Mouse (Mus musculus) heart, embryonic 11.5 days (tissue): ENCODE measurements around the gene Gbgt1. TPM values are rescaled to one million over a fixed set of nuclear protein-coding genes. Genes with fewer than 3 reads are reported as not detected.
A peak's percentile ranks its signal among the peaks of the same experiment; 100 is the strongest.
"Not testable (repeated sequence)": the region's sequence is repeated elsewhere in the genome, so short reads cannot be mapped to it uniquely, and the experiment has no call there.

Experiments
- ATAC-seq: fragments of 200-750 bp; cut with Nextera tagmentation; replicated peaks from 2 replicates; pipeline ENCODE4 v1.8.0; 2017; ENCODE audit warnings: moderate library complexity; ENCODE audit not compliant: insufficient number of reproducible peaks, low FRiP score, low TSS enrichment
- H3K27ac ChIP-seq: fragments of 300-500 bp; sonication (generic); 2 replicates; pipeline ENCODE4 v1.5.1; 2014; ENCODE audit warnings: mild to moderate bottlenecking, low read depth, low read length
- H3K27me3 ChIP-seq: fragments of 300-500 bp; sonication (generic); 2 replicates; pipeline ENCODE4 v1.6.1; 2014; ENCODE audit warnings: mild to moderate bottlenecking, low read length, mixed read lengths; ENCODE audit not compliant: control insufficient read depth, insufficient read depth
- H3K36me3 ChIP-seq: fragments of 300-500 bp; sonication (generic); 2 replicates; pipeline ENCODE4 v1.6.1; 2014; ENCODE audit warnings: mild to moderate bottlenecking, low read length, moderate library complexity, mixed read lengths; ENCODE audit not compliant: control insufficient read depth, insufficient read depth
- H3K4me1 ChIP-seq: fragments of 300-500 bp; sonication (generic); 2 replicates; pipeline ENCODE4 v1.6.1; 2014; ENCODE audit warnings: low read length; ENCODE audit not compliant: control insufficient read depth, insufficient read depth
- H3K4me2 ChIP-seq: fragments of 300-500 bp; sonication (generic); 2 replicates; pipeline ENCODE4 v1.6.1; 2014; ENCODE audit warnings: mild to moderate bottlenecking, moderate library complexity
- H3K4me3 ChIP-seq: fragments of 300-500 bp; sonication (generic); 2 replicates; pipeline ENCODE4 v1.5.1; 2014; ENCODE audit warnings: low read depth, low read length
- H3K9ac ChIP-seq: fragments of 300-500 bp; sonication (generic); 2 replicates; pipeline ENCODE4 v1.6.1; 2014; ENCODE audit warnings: mild to moderate bottlenecking, low read depth, low read length, moderate library complexity
- H3K9me3 ChIP-seq: fragments of 300-500 bp; sonication (generic); replicated peaks from 2 replicates; pipeline ENCODE4 v1.6.1; 2016; ENCODE audit warnings: low read length; ENCODE audit not compliant: control insufficient read depth
- WGBS: fragments of 180-500 bp; shearing (Covaris S2); extraction: QIAGEN DNeasy Blood & Tissue Kit; methylation state at CpG from one replicate; pipeline ENCODE4 v1.1.7; 2014; ENCODE audit not compliant: insufficient replicate concordance; 5-methylcytosine and 5-hydroxymethylcytosine counted together
- polyA plus RNA-seq: library from polyadenylated mRNA; unstranded; fragments of >200 nt; fragmentation: Nextera tagmentation; extraction: Ambion mirVana; gene quantifications from 2 replicates; pipeline ENCODE4 v1.2.1, GENCODE M21; 2014

Gene Gbgt1
- polyA plus RNA-seq, 1 experiment from 2014 or later, result 0.27 TPM

GRCm38 (mm10) chr2:28467860-28468485 lies 28.7 kb upstream of the Gbgt1 start, which contains the start of gene Mrps2:
Mrps2 (plus strand) TSS chr2:28468066.
- ATAC-seq, result peak; percentile 81
- peak within 1 kb of the TSS; percentile 96 for H3K9ac ChIP-seq
- no peaks in the 10 kb centered on the region for H3K9me3 ChIP-seq
- H3K36me3 ChIP-seq, result peaks cover 14% of the 10 kb centered on the region
- WGBS, result under 1% methylated on average over 52 of the region's 52 CpGs
- H3K27me3 ChIP-seq, result peaks cover 17% of the 10 kb centered on the region
- no peak within 1 kb of the TSS for H3K27ac ChIP-seq
- H3K4me3 ChIP-seq, result peak within 1 kb of the TSS; percentile 96
- H3K4me2 ChIP-seq, result peak within 1 kb of the TSS; percentile 91
- H3K4me1 ChIP-seq, result peaks cover 5% of the 10 kb centered on the region; the same call in 1 of the 2 replicates

- Histone ChIP-seq H3K9ac (peak overlapping the region; percentile 96), H3K4me1 (peaks cover 5% of the 10 kb centered on the region; the same call in 1 of the 2 replicates), H3K4me3 (peak overlapping the region; percentile 96), H3K27ac (no peak overlapping the region), H3K36me3 (peaks cover 15% of the 10 kb centered on the region), H3K4me2 (peak overlapping the region; percentile 91), H3K27me3 (peaks cover 17% of the 10 kb centered on the region), H3K9me3 (no peaks in the 10 kb centered on the region)
- ATAC-seq, result no peak
- 51% methylated on average over 18 of the region's 18 CpGs for WGBS
Observed at GRCm38 (mm10) chr2:28468486-28469225, 28.0 kb upstream of the Gbgt1 start.

DNA sequence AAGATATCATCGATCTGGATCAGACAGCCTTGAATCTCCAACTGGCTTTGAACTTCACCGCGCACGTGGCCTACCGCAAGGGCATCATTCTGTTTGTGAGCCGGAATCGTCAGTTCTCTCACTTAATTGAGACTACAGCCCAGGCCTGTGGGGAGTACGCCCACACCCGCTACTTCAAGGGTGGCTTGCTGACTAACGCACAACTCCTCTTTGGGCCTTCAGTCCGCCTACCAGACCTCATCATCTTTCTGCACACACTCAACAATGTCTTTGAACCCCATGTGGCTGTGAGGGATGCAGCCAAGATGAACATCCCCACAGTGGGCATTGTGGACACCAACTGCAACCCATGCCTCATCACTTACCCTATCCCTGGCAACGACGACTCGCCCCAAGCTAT lies 27.2 kb upstream of the Gbgt1 start:
- peaks cover 15% of the 10 kb centered on the region for H3K36me3 ChIP-seq
- WGBS, result 96% methylated on average over 14 of the region's 14 CpGs
- no peak overlapping the region for H3K4me2 ChIP-seq

GRCm38 (mm10) chr2:28470591-28470990 lies 26.1 kb upstream of the Gbgt1 start:
- Histone ChIP-seq H3K9ac (no peak overlapping the region), H3K27me3 (peaks cover 2% of the 10 kb centered on the region; the same call in 1 of the 2 replicates), H3K4me2 (no peak overlapping the region), H3K36me3 (peaks cover 15% of the 10 kb centered on the region), H3K27ac (no peak overlapping the region), H3K4me1 (peaks cover 5% of the 10 kb centered on the region; the same call in 1 of the 2 replicates), H3K4me3 (no peak overlapping the region), H3K9me3 (no peaks in the 10 kb centered on the region)
- WGBS, result 92% methylated on average over 2 of the region's 2 CpGs
- ATAC-seq, result no peak

More for the DNA sequence above, 27.2 kb upstream of the Gbgt1 start:
- no peak for ATAC-seq
- H3K27me3 ChIP-seq, result peaks cover 14% of the 10 kb centered on the region
- no peak overlapping the region for H3K27ac ChIP-seq
- H3K4me3 ChIP-seq, result no peak overlapping the region
- H3K9ac ChIP-seq, result no peak overlapping the region
- H3K9me3 ChIP-seq, result no peaks in the 10 kb centered on the region
- H3K4me1 ChIP-seq, result peaks cover 5% of the 10 kb centered on the region; the same call in 1 of the 2 replicates

- 90% methylated on average over 8 of the region's 8 CpGs for WGBS
- H3K4me1 ChIP-seq, H3K4me2 ChIP-seq, H3K4me3 ChIP-seq, H3K27ac ChIP-seq, H3K9me3 ChIP-seq, ATAC-seq, H3K27me3 ChIP-seq, H3K9ac ChIP-seq: not testable (repeated sequence)
- H3K36me3 ChIP-seq, result peaks cover 15% of the 10 kb centered on the region
Observed at GRCm38 (mm10) chr2:28472011-28472410, 24.7 kb upstream of the Gbgt1 start.

- not testable (repeated sequence) for H3K4me1 ChIP-seq, H3K27ac ChIP-seq, H3K27me3 ChIP-seq, H3K9me3 ChIP-seq, H3K4me3 ChIP-seq, H3K36me3 ChIP-seq, H3K9ac ChIP-seq, H3K4me2 ChIP-seq, ATAC-seq
- WGBS, result 88% methylated on average over 5 of the region's 5 CpGs
Observed at GRCm38 (mm10) chr2:28477993-28478392, 18.7 kb upstream of the Gbgt1 start.

DNA sequence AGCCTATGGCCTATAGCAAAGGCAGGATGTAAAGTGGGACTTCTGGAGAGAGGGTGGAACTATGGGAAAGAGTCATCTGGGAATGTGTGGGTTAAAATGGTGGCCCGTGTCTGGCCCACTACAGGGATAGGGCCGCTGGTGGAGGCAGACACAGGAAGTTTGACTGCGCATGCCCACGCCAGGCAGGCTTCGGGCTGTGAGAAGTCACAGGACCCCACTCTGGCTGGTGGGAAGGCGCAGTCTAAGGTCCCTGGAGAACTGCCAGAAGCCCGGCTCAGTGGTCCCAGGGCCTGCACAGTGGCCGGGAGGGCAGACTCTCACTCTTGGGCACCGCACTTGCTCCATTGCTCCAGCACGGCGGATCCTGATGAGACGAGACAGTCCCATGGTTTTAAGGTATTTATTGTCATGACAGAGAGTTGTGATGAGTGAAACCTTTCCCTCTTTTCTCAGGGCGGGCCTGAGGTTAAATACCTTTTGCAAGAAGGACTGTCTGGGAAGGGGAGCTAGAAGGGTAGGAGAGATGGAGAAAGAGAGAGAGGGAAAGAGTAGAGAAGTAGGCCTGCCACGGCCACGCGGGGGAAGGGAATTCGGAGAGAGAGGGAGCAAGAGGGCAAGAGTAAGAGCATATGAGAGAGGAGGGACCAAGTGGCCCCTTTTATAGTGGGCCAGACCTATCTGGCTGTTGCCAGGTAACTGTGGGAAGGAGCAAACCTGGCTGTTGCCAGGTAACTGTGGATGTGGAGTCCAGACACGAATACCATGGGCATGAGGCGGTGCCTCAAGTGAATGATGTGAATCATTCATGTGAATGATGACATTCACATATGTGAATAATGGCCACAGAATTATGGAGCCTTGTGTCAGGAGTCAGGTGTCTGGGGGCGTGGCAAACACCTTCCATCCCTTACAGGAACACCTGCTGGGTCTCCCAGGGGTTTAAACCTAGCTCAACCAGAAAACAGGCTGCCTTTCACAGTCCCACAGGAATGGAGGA lies 17.2 kb upstream of the Gbgt1 start:
- no peaks in the 10 kb centered on the region for H3K36me3 ChIP-seq

DNA sequence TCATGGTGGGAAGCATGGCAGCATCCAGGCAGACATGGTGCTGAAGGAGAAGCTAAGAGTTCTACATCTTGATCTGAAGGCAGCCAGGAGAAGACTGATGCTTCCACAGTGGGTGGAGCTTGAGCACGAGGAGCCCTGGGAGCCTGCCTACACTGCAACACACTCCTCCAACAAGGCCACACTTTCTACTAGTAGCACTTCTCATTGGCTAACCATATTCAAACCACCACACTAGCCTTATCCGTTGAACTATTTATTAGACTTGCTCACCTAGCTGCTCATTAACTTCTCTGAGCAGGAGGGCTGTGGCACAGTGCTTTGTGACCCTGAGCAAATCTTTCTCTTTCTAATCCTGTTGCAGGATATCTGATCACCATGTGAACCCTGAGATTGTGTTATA lies 12.8 kb upstream of the Gbgt1 start:
- H3K9ac ChIP-seq, result no peak overlapping the region
- no peak overlapping the region for H3K4me3 ChIP-seq
- no peaks in the 10 kb centered on the region for H3K36me3 ChIP-seq
- H3K9me3 ChIP-seq, result no peaks in the 10 kb centered on the region
- H3K27me3 ChIP-seq, result no peaks in the 10 kb centered on the region
- ATAC-seq, result no peak
- WGBS, result 72% methylated on average over 2 of the region's 2 CpGs
- H3K27ac ChIP-seq, result no peak overlapping the region
- H3K4me2 ChIP-seq, result no peak overlapping the region
- H3K4me1 ChIP-seq, result no peaks in the 10 kb centered on the region

More for the DNA sequence above, 17.2 kb upstream of the Gbgt1 start:
- ATAC-seq, result no peak
- Histone ChIP-seq H3K4me1 (no peaks in the 10 kb centered on the region), H3K27ac (no peak overlapping the region), H3K27me3 (no peaks in the 10 kb centered on the region), H3K9ac (no peak overlapping the region), H3K4me2 (no peak overlapping the region), H3K4me3 (no peak overlapping the region), H3K9me3 (no peaks in the 10 kb centered on the region)
- WGBS, result 75% methylated on average over 20 of the region's 20 CpGs
